Mouse (Mus musculus) mesoderm, embryonic 11.5 days (tissue): Measurements from ENCODE around the gene Desi2.
"Not testable (repeated sequence)": the region's sequence is repeated elsewhere in the genome, so short reads cannot be mapped to it uniquely, and the experiment has no call there.

ENCODE experiments used
- DNase-seq: peaks from one replicate; pipeline ENCODE4 v3.0.0-alpha.2; 2012; ENCODE audit warnings: low read depth, low spot score

The Desi2 gene

DNA sequence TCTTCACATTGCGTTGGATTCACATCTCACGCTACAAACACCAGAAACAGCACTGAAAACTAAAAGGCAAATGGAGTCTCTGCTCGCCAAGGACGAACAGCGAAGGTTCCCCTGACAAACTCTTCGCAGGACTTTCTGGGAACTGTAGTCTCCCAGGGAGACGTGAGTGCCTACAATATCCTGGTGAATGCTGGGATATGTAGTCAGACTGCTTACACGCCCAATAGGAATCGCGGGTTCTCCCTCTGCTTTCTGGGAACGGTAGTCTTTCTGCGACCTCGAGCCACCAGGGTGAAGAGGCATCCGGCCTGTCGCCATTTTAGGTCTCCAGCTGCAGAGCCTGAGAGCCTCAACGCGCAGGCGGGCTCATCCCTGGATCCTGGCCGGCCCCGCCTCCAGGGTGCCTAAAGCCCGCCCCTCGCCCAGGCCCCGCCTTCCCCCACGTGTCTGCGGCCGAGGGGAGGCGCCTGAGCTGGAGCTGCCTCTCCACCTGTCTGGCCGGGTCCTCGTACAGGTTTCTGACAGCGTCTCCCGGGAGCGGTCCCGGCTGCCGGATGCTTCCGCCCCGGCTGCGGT lies at the start of gene Desi2:
Gene Desi2 (plus strand): TSS at position 202 of the 576 bp plus-strand sequence.
- peak; percentile 95 for DNase-seq

DNA sequence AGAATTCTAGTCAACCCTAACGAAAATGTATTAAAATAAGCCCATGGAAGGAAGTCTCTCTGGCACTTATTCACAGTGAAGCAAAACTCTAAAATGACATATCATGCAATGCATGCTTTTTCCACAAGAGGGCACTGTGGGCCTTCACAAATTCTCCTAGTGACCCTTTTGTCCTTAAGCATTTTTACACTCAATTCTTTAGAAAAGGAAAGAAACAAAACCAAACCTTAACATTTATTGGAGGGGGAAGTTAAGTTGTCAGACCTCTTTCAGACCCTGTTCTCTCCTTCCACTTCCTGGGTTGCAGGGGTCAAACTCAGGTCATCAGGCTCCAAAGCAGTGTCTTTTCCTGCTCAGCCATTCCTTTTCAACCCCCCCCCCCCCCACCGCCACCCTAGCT lies 40.7 kb upstream of the Desi2 start:
- not testable (repeated sequence) for DNase-seq

DNA sequence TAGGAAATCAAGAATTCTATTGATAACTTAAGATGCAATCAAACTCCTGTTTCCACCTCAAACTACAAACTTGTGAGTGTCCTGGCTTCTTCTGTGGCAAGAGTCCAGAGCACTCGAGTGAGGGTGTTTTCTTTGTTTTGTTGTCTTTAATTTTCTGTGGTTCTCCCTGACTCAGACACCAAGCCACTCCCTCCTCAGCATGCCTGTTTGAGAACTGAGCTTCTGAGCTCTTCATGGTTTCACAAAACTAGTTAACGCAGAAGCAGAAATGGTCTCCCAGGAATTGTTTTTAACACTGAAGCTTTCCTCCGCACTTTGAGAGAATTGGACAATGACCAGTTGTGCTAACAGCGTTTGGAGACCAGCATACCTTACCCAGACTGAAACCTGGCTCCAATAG lies 40.3 kb upstream of the Desi2 start:
- not testable (repeated sequence) for DNase-seq

DNA sequence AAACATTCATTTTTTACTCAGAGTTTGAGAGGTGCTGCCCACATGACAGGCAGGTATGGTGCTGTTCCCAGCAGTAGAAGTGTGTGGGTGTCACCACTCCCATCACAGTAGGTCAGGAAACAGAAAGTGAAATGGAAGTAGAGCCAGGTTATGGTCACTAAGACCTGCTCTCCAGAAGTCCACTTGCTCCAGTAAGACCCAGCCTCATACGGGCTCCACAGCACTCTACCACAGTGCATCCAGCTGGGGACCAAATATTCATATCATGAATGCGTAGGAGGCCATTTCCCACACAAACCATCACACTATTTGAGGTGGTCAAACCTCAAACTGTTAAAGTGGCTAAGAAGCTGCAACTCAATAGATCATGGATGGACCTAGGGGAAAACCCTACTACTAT lies 5.0 kb upstream of the Desi2 start:
- no peak for DNase-seq

DNA sequence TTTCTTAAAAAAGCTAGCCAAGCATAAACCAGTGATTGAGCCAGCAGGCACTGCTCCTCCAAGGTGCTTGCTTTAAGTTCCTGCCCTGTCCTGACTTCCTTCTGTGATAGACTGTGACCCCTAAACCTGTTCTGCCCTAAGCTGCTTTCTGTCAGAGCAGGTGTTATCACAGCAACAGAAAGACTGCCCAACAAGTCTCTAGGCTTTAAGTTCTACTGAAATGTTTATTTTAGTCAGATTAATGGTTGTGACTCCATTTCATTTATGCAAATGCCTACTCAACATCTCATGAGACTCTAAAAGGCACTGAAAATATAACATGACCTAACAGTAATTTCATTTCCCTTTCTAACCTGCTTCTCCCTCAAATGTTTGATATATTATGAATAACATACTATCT lies 1.6 kb upstream of the Desi2 start:
- DNase-seq: no peak

DNA sequence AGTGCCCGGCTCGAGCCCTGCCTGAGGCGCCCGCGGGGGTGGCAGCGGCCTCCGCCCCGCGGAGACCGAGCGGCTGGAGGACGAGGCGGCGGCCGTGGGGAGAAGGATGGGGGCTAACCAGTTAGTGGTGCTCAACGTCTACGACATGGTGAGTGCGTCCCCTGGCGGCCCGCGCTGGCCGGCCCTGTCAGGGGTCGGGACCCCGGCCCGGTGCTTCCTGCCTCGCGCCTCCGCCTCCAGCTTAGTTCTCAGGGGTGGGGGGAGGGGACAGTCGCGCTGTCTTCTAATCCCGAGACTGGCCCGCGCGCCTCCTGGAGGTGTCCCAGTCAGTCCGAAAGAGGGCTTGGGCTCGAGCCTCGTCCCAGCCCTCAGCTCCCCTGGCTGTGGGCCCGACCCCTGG lies 593 bp downstream of the Desi2 start:
- peak; percentile 64 for DNase-seq

DNA sequence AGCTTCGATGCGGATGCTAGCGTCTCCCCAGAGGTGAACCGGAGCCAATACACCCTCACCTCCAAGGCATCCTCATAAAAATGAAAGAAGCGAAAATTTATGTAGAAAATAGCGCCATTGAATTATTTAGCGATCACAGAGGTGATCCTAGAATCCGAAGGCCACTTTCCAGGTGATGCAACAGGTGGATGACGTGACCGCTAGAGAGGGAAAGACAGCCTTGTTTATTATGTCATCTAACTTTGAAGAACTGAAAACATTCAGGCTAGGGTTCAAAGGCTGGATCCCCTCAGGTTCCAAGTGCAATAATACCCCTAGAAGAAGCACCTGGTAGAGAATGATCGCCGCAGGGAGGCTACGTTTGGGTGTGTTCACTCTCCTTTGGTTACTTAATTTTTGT lies 1.2 kb downstream of the Desi2 start:
- peak; percentile 6 for DNase-seq

DNA sequence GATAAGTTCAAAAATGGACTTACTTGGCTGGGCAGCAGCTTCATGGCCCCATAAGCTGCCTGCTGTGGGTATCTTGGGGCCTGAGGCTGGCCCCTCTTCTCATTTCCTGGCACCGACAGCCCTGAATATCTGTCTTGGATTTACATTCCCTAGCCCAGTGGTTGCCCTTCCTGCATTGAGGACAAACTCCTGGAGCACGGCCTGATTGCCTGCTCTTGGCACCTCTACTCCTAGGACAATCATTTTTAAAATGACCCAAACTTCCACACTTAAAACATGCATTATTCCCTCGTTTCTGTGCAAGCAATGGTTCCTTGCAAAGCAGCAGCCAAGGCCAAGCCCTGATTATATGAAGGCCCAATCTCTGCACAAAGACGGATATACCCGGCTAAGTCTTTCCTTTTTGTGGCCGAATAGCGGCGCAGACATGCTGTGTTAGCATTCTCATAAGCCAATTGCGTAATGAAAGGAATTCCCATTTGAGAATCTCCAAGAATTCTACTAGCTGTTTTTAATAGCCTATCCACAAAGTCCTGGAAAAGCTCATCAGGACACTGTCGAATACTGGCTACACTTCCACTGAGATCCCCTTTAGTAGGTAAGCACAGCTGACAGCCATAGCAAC lies 18.6 kb downstream of the Desi2 start:
- no peak for DNase-seq

DNA sequence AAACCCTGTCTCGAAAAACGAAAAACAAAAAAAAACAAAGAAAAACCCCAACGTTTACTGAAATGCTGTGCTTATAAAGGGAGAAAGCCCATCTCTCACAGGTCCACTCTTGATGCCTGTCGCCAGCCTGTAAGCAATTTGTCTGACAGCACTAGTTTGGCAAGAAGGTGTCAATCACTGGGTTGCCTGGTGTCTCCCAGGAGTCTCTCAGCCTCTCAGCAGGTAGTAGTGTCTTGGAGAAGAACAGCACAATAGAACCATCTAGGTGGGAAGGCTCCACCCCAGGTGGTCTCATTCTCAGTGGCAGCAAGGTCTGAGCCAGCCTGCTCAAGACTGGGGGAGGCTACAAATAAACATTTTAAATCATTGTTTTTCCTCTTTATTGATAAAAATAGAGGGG lies 20.6 kb downstream of the Desi2 start:
- DNase-seq: not testable (repeated sequence)

DNA sequence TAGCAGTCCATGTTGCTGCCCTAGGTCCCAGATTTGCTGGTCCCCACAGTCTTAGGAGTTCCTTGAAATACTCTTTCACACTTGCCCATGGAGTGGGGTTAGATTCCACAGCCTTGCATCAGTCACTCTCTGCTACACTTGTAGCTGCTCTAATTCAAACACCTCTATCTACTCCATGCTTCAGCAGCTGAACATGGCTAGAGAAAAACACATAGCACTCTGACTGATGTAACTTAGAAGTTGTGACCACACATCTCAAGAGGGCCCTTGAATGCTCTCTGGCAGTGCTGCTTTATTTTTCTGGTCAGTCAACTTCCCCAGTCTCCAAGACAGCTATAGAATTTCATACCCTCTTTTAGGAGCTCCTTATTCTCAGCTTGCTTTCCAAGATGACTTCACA lies 22.7 kb downstream of the Desi2 start:
- no peak for DNase-seq

DNA sequence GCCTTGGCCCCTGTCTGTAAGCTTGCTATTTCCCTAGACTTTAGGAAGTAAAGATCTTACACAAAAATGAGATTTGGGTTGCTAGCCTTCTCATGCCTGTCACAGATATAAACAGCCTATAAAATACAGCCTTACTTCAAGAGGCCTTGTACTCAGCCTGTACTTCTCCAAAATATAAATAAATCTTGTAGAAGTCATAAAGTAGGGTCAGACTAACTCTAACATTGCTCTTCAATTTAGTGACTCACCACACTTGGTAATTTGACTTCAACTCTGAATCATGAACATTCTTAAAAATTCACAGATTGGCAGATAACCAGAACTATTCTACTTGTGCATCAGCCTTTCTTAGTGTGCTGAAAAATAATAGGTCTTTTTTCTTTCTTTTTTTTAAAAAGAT lies 29.9 kb downstream of the Desi2 start:
- DNase-seq: no peak

DNA sequence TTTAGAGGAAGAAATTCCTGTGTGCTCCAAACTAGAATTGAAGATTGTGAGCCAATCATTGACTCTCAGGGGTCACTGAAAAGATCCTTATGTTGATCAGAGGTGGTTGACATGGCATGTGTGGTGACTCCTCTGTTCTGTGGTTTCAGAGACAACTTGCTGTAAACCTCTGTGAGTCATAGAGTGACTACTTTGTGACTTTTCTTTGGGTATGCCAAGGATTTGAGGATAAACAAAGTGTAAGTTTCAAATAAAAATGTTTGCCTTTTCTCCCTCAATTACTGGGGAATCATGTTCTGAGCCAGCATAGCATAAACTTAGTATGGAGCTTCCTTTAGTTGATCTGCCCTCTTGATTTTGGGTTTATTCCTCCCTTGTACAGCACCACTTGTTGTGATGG lies 31.1 kb downstream of the Desi2 start:
- DNase-seq: no peak

DNA sequence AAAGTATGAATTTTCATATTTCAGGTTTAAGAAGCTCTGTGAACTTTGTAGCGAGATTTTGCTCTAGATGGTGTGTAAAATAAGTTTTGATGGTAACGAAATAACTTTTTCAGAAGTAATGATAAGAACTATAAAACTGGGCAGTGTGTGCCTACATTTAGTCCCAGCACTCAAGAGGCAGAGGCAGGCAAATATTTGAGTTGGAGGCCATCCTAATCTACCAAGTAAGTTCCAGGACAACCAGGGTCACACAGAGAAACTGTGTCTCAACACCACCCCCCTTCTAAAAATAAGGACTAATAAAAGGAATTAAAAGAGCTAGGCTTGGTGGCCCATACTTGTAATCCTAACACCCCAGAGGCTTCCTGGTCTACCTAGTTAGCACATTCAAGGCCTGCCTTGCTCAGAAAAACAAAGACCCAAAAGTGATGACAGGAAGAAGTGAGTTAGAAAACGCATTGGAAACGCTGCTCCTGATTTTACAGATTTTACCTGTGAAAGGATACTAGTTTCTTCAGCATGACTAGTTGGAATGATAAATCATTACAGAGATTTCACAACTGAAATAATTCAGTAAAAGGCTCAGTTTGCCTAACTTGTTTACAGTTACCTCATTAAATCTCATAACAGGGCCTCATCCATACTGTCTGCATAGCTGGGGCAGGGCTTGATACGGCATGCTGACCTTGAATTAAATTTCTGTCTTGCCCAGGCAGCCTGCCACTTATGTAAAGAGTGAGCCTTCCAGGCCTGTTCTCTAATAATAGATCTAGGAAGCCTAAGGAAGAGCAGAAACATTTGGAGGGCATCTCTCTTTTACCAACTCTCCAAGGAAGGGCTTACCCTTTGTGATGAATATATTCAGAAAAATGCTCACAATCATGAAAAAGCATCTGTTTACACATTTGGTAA lies 32.2 kb downstream of the Desi2 start:
- no peak for DNase-seq

DNA sequence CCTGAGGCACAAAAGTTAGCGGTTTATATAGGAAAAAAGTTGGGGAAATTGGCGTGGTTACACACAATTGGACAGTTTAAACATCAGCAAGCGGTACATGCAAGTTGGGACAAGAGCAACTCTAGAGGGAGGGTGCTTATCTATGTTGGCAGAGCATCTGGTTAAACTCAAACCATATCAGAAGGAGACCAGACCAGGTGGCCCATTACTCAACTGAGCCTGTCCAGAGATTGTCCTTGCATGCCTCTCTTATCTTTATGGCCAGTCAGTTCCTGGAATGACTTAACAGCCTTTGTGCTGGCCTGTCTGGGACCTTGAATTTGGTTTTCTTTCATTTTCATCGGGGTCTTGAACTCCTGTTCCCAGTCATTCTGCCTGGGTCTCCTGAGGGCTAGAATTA lies 41.7 kb downstream of the Desi2 start:
- DNase-seq: not testable (repeated sequence)

DNA sequence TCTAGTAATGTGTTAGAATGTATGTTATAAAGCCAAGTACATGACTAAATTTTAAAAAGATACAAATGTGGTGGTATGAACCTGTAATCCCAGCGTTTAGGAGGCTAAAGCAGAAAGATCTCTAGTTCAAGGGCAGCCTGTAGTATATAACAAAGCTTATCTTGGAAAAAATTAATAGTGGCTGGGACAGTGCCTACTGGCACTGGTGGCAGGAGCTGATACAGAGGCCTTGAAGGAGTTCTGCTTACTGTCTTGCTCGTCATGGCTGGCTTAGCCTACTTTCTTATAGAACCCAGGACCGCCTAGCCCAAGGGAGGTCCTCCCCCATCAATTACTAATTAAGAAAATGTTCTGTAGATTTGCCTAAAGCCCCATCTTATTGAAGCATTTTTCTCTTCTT lies 46.9 kb downstream of the Desi2 start:
- no peak for DNase-seq

DNA sequence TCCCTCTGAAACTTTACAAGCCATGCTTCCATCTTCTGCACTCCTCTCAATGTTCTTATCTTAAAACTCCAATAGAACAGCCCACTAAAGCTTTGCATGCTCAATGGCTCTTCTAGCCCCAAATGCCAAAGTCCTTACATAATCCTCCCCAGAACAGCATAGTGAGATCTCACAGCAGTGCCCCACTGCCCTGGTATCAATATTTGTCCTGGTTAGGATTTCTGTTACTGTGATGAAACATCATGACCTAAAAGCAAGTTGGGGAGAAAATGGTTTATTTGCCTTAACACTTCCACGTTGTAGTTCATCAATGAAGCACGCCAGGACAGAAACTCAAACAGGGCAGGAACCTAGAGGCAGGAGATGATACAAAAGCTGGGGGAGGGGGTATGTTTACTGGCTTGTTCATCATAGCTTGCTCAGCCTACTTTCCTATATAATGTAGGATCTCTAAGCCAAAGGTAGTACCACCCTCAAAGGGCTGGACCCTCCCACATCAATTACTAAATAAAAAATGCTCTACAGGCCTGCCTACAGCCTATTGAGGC lies 48.8 kb downstream of the Desi2 start:
- no peak for DNase-seq

DNA sequence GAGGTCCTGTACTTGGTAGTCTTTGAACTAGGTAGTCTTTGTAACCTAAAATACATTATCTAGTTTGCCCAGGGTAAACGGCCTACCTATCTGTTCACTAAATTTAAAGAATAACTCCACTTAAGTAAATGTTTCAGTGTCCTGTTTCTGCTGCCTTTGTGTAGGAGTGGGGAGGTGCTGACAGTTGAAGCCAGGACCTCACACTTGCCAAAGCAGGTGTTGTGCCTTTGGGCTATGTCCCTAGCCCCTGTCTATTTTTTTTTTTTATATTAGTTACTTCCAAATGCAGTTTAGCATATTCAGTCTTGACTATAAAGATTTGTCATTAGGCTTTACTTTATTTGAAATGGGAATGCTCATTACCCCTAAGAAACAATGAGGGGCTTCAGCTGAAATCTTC lies 51.5 kb downstream of the Desi2 start:
- no peak for DNase-seq

DNA sequence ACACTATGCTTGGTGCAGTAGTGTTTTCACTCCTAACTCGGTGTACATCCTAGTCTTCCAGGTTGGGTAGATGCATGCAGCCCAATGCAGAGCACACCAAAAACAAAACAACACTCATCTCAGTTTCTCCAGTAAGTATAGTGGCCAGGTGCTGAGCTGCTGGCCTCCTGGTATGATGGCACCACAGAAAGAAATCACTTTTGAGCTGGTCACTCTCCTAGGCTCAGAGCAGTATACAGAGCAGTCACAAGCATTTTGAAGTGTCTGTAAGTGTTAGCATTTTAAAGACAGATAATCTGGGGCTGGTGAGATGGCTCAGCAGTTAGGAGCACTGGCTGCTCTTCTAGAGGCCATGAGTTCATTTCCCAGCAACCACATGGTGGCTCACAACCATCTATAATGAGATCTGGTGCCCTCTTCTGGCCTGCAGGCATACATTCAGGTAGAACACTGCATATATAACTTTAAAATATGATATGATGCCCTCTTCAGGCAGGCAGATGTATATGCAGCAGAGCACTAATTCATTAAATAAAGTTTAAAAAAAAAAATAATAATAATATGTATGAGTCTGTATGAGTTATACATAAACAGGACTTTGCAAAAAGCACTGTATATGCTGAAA lies 54.8 kb downstream of the Desi2 start:
- no peak for DNase-seq

DNA sequence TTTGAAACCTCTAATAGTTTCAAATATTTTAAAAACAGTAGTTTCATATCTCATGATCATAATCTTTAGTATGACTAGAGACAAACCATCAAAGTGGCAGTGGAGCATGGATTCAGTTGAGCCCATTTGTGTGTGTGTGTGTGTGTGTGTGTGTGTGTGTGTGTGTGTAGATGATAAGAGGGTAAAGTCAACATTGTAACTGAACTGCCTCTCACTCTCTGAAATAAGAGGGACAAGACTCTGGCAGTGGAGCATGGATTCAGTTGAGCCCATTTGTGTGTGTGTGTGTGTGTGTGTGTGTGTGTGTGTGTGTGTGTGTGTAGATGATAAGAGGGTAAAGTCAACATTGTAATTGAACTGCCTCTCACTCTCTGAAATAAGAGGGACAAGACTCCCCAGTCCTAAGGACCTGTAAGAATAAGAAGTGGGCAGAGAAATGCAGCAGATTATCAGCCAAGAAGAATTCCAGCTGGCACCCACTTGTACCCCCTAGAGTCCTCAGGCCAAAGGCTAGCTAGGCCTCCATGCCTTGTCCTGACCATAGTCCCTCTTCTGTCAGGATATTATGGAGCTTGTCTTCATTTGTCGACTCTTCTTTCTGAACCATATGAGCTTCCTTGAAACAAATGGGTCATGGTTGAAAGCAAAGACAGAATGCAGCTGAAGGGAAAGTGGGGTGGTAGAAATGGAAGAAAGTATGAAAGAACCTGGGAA lies 61.0 kb downstream of the Desi2 start:
- DNase-seq: no peak

DNA sequence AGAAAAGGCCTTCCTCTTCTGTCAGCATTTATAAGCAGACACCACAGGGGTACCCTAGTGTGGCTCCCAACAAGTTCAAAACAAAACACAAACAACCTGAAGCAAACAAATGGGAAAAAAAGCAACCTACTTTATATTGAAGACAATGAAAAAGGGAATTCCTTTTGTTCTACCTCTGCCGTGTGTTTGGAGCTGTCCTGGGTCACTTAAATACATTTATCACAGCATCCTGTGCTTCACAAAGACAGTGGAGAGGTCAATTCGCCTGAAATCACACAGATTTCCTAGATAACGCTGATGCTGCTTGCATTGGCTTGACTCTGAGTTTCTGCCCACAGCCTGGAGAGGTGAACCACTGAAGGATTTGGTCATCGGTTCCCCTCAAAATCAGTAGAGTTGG lies 67.4 kb downstream of the Desi2 start:
- no peak for DNase-seq

DNA sequence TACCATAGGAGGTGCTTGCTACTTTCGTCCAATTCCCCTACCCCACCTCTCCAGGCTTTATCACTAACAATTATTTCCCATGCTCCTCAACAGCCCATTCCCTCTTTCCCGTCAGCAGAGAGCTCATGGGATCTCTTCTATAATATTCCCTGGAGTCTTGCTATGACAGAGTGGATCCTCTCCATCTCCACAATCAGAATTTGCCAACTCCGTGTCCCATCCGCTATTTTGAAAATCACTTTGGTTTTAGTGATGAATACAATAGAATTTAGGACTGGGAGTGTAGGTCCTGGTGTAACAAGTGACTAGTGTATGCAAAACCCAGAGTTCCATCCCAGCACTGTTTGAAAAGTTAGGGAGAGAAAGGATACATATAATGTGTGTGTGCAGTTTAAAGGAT lies 69.1 kb downstream of the Desi2 start:
- no peak for DNase-seq
